8 mouse cellular contexts compared by ENCODE assay signal in genomic region chr3:108444698-108445365, GRCm38 (mm10). TPM values are rescaled to one million over a fixed set of nuclear protein-coding genes. Genes with fewer than 3 reads are reported as not detected.
DNase-seq lines count a peak whose midpoint lies in the region; ATAC-seq and TF ChIP-seq lines count a peak whose summit lies in the region.

TSS of gene Sars (minus strand) at chr3:108445209.

- ATAC-seq in embryonic facial prominence, embryonic 14.5 days (ENCODE audit: low read depth): peak; percentile 99
- ATAC-seq in limb, embryonic 14.5 days (ENCODE audit: low FRiP score, low read depth): peak; percentile 97
- peak; percentile 95 for ATAC-seq in midbrain, postnatal 0 days (ENCODE audit: low FRiP score)

- peak within 1 kb of the TSS; percentile 71 for H3K27ac ChIP-seq in embryonic facial prominence, embryonic 14.5 days (replicated peaks; ENCODE audit: low read depth, low read length)
- peak within 1 kb of the TSS; percentile 85 for H3K27ac ChIP-seq in limb, embryonic 14.5 days (replicated peaks; ENCODE audit: low read depth, low read length)
- H3K27ac ChIP-seq in midbrain, postnatal 0 days (ENCODE audit: low read depth, low read length): peak within 1 kb of the TSS; percentile 91

- 0% methylated on average over 36 of the region's 41 CpGs for WGBS in embryonic facial prominence, embryonic 14.5 days
- under 1% methylated on average over 41 of the region's 41 CpGs for WGBS in limb, embryonic 14.5 days
- under 1% methylated on average over 40 of the region's 41 CpGs for WGBS in midbrain, postnatal 0 days

- H3K9me3 ChIP-seq in embryonic facial prominence, embryonic 14.5 days (ENCODE audit: control insufficient read depth, low read length): no peaks in the 10 kb centered on the region
- no peaks in the 10 kb centered on the region for H3K9me3 ChIP-seq in limb, embryonic 14.5 days (ENCODE audit: control insufficient read depth, low read length)
- H3K9me3 ChIP-seq in midbrain, postnatal 0 days (ENCODE audit: low read length): no peaks in the 10 kb centered on the region

- no peaks in the 10 kb centered on the region for H3K27me3 ChIP-seq in embryonic facial prominence, embryonic 14.5 days (replicated peaks; ENCODE audit: control insufficient read depth, insufficient read depth, low read length)
- no peaks in the 10 kb centered on the region for H3K27me3 ChIP-seq in limb, embryonic 14.5 days (ENCODE audit: control insufficient read depth, insufficient read depth, low read length)
- H3K27me3 ChIP-seq in midbrain, postnatal 0 days (ENCODE audit: insufficient read depth, low read length): no peaks in the 10 kb centered on the region

- peak; percentile 21; the same call in 1 of the 2 replicates for TF ChIP-seq POLR2A in limb, embryonic 14.5 days (IDR thresholded peaks at IDR 0.05; ENCODE audit: borderline replicate concordance, extremely low read depth, insufficient read depth, insufficient read length)

- peak; percentile 53 for TF ChIP-seq CTCF in midbrain, postnatal 0 days (IDR thresholded peaks at IDR 0.05)

- H3K4me3 ChIP-seq in embryonic facial prominence, embryonic 14.5 days (ENCODE audit: low read depth, low read length): peak within 1 kb of the TSS; percentile 71
- peak within 1 kb of the TSS; percentile 88 for H3K4me3 ChIP-seq in limb, embryonic 14.5 days (replicated peaks; ENCODE audit: low read length)
- peak within 1 kb of the TSS; percentile 68 for H3K4me3 ChIP-seq in midbrain, postnatal 0 days (ENCODE audit: low read depth, low read length)

- H3K4me1 ChIP-seq in embryonic facial prominence, embryonic 14.5 days (ENCODE audit: control insufficient read depth, insufficient read depth, low read length): peaks cover 18% of the 10 kb centered on the region
- peaks cover 17% of the 10 kb centered on the region for H3K4me1 ChIP-seq in limb, embryonic 14.5 days (ENCODE audit: control insufficient read depth, insufficient read depth, low read length)
- H3K4me1 ChIP-seq in midbrain, postnatal 0 days (ENCODE audit: insufficient read depth, low read length): peaks cover 3% of the 10 kb centered on the region; the same call in 1 of the 2 replicates

- peak within 1 kb of the TSS; percentile 93 for H3K4me2 ChIP-seq in embryonic facial prominence, embryonic 14.5 days (ENCODE audit: low read depth, low read length)
- H3K4me2 ChIP-seq in limb, embryonic 14.5 days (replicated peaks; ENCODE audit: low read depth, low read length, severe bottlenecking): peak within 1 kb of the TSS; percentile 75
- H3K4me2 ChIP-seq in midbrain, postnatal 0 days (ENCODE audit: low read depth, low read length, poor library complexity, severe bottlenecking): peak within 1 kb of the TSS; percentile 82

- peak within 1 kb of the TSS; percentile 70 for H3K9ac ChIP-seq in embryonic facial prominence, embryonic 14.5 days (ENCODE audit: low read depth, low read length)
- peak within 1 kb of the TSS; percentile 77 for H3K9ac ChIP-seq in limb, embryonic 14.5 days (ENCODE audit: low read depth, low read length, severe bottlenecking)
- H3K9ac ChIP-seq in midbrain, postnatal 0 days (replicated peaks; ENCODE audit: low read length, poor library complexity, severe bottlenecking): peak within 1 kb of the TSS; percentile 70

- DNase-seq in 3T3-L1 (ENCODE audit: low read depth, low spot score): peak; percentile 95
- peak; percentile 69 to 83 for DNase-seq in adrenal gland, postnatal 4 days (ENCODE audit: low spot score in 2 of 2)
- DNase-seq in embryonic facial prominence, embryonic 14.5 days (ENCODE audit: low spot score): peak; percentile 96
- DNase-seq in heart, adult 8-10 months (ENCODE audit: low spot score): peak; percentile 89
- DNase-seq in kidney, adult 9 months: peak; percentile 93
- peak; percentile 95 for DNase-seq in limb, embryonic 14.5 days (ENCODE audit: low spot score)
- DNase-seq in midbrain, postnatal 0 days (ENCODE audit: low spot score): peak; percentile 96
- DNase-seq in spleen, postnatal 14 days (ENCODE audit: low spot score in 2 of 2): peak; percentile 87

- 0 out of 2 replicates have a peak, but pooled peaks cover 10% of the 10 kb centered on the region for H3K36me3 ChIP-seq in embryonic facial prominence, embryonic 14.5 days (ENCODE audit: control insufficient read depth, insufficient read depth, low read length)
- H3K36me3 ChIP-seq in limb, embryonic 14.5 days (ENCODE audit: control insufficient read depth, insufficient read depth, low read length): no peaks in the 10 kb centered on the region
- H3K36me3 ChIP-seq in midbrain, postnatal 0 days (ENCODE audit: insufficient read depth, low read length): peaks cover 4% of the 10 kb centered on the region; the same call in 1 of the 2 replicates

RNA-seq across cellular contexts. Expression of gene Sars, which starts in this region (rescaled TPM):
- total RNA-seq in adrenal gland, postnatal 4 days (2021): 100 to 1,000 TPM; 163 to 171 TPM
- 111 and 125 TPM in 2 replicates for polyA plus RNA-seq in embryonic facial prominence, embryonic 14.5 days (2014; fragmentation: Nextera tagmentation; extraction: Ambion mirVana)
- total RNA-seq in heart, adult 8-10 months (2022): 10 to 100 TPM; 76.6 to 83.9 (median 80.0) TPM
- polyA plus RNA-seq in limb, embryonic 14.5 days (2012; rRNA removed): 52.4 and 80.2 TPM in 2 replicates
- 108 and 118 TPM in 2 replicates for polyA plus RNA-seq in limb, embryonic 14.5 days (2014; fragmentation: Nextera tagmentation; extraction: Ambion mirVana)
- 160 and 163 TPM in 2 replicates for total RNA-seq in midbrain, postnatal 0 days (2014; rRNA removed)
- polyA plus RNA-seq in midbrain, postnatal 0 days (2015; fragmentation: Nextera tagmentation; extraction: Ambion mirVana): 223 and 225 TPM in 2 replicates

Comparison
In these comparisons a context has a peak if more than half of its experiments do, and no peak if none do; other contexts are left out.
1. Peak in every context shown above with its lines: DNase-seq, ATAC-seq, H3K4me3 ChIP-seq and H3K27ac ChIP-seq.